Mouse (Mus musculus) layer of hippocampus, adult 2 months (tissue): ENCODE measurements around the gene Comt. TPM values are rescaled to one million over a fixed set of nuclear protein-coding genes. Genes with fewer than 3 reads are reported as not detected.

Source experiments
- DNase-seq, 2 experiments: peaks; one replicate each; pipeline ENCODE4 v3.0.0; 2022; ENCODE audit warnings: low spot score in 2 of 2
- H3K27ac ChIP-seq: fragments of 200-600 bp; 2 replicates; pipeline ENCODE4 v1.8.1; 2022
- H3K4me3 ChIP-seq: fragments of 200-600 bp; 2 replicates; pipeline ENCODE4 v1.8.1; 2022; ENCODE audit warnings: mild to moderate bottlenecking
- CTCF ChIP-seq: fragments of 200-600 bp; conservative IDR thresholded peaks from 2 replicates; pipeline ENCODE4 v1.8.1; 2022; ENCODE audit warnings: antibody characterized with exemption, mild to moderate bottlenecking, moderate library complexity
- long read RNA-seq, 2 experiments: library from polyadenylated mRNA; stranded (forward); transcript quantifications; one replicate each; pipeline ENCODE4 v2.0.0; 2021; ENCODE audit warnings: borderline mapping rate in 2 of 2
- total RNA-seq, 2 experiments: library from RNA; stranded (reverse); gene quantifications; 2 replicates each; pipeline ENCODE4 v1.2.3; 2021

Gene Comt
- total RNA-seq = 10 to 100 TPM; 74.6 to 75.1 TPM
- long read RNA-seq, experiment 1, transcript Comt-201 (6 exons, 1,397 nt) = minor isoform, 9 of 33 reads
- long read RNA-seq, experiment 1, transcript Comt-202 (5 exons, 1,866 nt) = major isoform, 13 of 33 reads
- long read RNA-seq, experiment 1, partial matches to known transcripts = 9 of 33 reads
- long read RNA-seq, experiment 1, other reads (novel, unspliced or antisense) = 2 of 33 reads
- long read RNA-seq, experiment 2, transcript Comt-202 (5 exons, 1,866 nt) = major isoform, 26 of 45 reads
- long read RNA-seq, experiment 2, transcript Comt-201 (6 exons, 1,397 nt) = minor isoform, 14 of 45 reads
- long read RNA-seq, experiment 2, partial matches to known transcripts = 2 of 45 reads
- long read RNA-seq, experiment 2, other reads (novel, unspliced or antisense) = 3 of 45 reads

DNA sequence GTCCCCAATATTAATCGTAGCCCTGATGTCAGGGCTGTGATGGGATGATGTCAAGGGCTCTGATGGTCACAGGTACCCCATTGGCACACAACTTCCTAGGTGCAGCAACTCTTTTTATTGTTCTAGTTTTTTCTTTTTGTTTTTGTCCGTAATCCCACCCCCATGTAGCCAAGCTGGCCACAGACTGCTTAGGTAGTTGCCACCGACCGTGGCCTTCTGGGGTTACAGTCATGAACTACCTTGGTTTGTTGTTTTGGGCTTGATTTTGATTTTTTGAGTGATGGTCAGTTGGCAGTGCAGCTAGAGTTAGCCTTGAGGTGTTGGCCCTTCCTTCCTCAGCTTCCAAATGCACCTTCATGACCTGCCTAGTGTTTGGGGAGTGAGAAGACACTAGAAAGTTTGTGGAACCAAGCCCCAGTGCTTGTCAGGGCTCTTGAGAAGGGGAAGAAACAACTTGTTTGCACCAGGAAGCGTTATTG is at the start of gene Comt:
Gene Comt (minus strand): TSS at position 51 of the 479 bp plus-strand sequence.
- Histone ChIP-seq H3K4me3 (peak within 1 kb of the TSS; percentile 80), H3K27ac (peak within 1 kb of the TSS; percentile 97)
- 0 out of 2 replicates have a peak, but pooled peaks have one; percentile 1 for TF ChIP-seq CTCF
- DNase-seq = no peak

GRCm38 (mm10) chr16:18474021-18474420 is 47.4 kb upstream of the Comt start:
- TF ChIP-seq CTCF = no peak
- Histone ChIP-seq H3K4me3 (no peak overlapping the region), H3K27ac (no peak overlapping the region)
- no peak for DNase-seq

GRCm38 (mm10) chr16:18472976-18473375 is 46.3 kb upstream of the Comt start:
- H3K4me3 ChIP-seq = no peak overlapping the region
- TF ChIP-seq CTCF = no peak
- no peak for DNase-seq
- H3K27ac ChIP-seq = no peak overlapping the region

- no peak for TF ChIP-seq CTCF
- H3K27ac ChIP-seq = no peak overlapping the region
- no peak overlapping the region for H3K4me3 ChIP-seq
- no peak for DNase-seq
These were observed 45.8 kb upstream of the Comt start for GRCm38 (mm10) chr16:18472416-18472815.

DNA sequence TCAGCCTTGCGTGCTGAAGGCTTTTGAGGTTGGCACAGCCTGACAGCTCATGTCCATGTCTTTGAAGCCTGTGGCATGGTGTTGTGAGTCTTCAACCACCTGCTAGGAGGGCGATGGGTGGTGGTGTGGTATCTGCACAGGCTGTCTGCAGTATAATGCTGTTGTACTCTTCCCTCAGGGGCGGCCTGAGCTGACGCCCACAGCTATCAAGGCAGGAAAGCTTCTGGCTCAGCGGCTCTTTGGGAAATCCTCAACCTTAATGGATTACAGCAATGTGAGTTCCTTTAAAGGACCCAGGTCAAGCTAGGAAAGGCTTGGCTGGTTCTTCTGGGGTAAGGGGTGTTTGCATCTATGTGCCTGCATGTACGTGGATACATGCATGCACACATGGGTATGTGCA is 45.3 kb upstream of the Comt start:
- no peak overlapping the region for H3K4me3 ChIP-seq
- TF ChIP-seq CTCF = no peak
- H3K27ac ChIP-seq = no peak overlapping the region
- no peak for DNase-seq

DNA sequence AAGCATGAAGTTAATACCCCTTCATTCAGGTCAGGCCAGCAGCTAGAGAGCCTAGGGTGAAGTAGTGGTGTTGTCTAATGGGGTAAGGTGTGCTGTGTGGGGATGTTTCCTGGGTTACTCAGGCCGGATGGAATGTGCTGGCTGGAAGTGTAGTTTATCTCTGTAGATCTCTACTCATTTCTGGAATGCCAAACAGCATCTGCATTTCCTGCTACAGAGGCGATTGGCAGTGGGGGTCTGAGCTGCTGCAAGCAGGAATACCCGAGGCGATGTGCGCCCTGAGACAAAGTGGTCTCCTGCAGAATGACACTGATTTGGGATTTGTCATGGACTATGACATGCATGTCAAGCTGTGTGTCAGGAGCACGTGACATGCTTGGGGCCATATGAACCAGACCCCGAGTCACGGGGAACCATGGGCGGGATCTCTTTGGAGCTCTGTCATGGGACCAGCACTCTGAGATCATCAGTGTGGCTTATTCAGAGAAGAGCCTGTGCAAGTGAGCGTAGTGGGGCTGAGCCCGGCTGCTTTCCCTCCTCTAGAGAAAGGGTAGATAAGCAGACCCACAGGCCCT is 44.8 kb upstream of the Comt start:
- TF ChIP-seq CTCF = no peak

GRCm38 (mm10) chr16:18470829-18471228 is 44.2 kb upstream of the Comt start:
- H3K4me3 ChIP-seq = no peak overlapping the region
- H3K27ac ChIP-seq = no peak overlapping the region
- DNase-seq = no peak
- peak; percentile 42 for TF ChIP-seq CTCF

More for the DNA sequence above, 44.8 kb upstream of the Comt start:
- Histone ChIP-seq H3K27ac (no peak overlapping the region), H3K4me3 (no peak overlapping the region)
- DNase-seq = no peak

DNA sequence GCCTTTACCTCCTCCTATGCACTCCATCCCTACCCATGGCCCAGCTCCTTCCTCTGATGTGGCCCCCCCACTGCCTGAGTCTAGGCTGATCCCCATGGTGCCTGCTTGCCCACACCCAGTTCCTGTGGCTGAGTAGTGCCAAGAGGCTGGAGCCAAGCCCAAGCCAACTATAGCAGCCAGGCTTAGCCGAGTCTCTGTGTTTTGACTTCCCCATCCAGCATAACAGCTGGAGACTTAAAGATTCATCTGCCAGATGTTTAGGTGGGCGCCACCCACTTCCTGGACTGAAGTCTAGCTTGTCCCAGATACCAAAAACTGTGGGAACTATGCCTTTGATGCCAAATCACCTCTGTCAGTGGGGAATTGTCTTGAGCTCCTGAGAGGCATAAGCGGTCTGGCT is 37.6 kb upstream of the Comt start:
- no peak for TF ChIP-seq CTCF
- no peak for DNase-seq
- no peak overlapping the region for H3K4me3 ChIP-seq
- H3K27ac ChIP-seq = peak overlapping the region; percentile 50

- DNase-seq = no peak
- TF ChIP-seq CTCF = no peak
- H3K4me3 ChIP-seq = no peak overlapping the region
- peak overlapping the region; percentile 50; the same call in 1 of the 2 replicates for H3K27ac ChIP-seq
These were observed 35.9 kb upstream of the Comt start for GRCm38 (mm10) chr16:18462598-18462997.

GRCm38 (mm10) chr16:18462031-18462430 is 35.4 kb upstream of the Comt start:
- no peak for TF ChIP-seq CTCF
- DNase-seq = no peak
- H3K4me3 ChIP-seq = no peak overlapping the region
- H3K27ac ChIP-seq = no peak overlapping the region

DNA sequence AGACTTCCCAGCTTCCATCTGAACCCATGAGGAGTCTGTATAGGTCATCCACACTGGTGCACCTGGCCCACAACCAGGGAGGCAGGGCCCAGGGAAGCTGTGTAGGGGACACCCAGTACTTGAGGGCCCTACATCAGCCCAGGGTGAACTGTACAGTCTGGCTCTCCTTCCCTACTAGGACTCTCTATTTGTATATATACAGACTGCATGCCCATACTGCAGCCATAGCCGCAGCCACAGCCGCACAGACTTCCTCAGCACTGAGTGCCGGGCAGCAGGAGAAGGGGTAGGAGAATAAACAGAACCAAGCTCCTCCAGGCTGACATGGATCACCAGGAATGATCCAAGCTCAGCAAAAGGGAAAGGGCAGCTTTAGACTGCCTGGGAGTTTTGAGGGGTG is 34.2 kb upstream of the Comt start:
- no peak for TF ChIP-seq CTCF
- H3K27ac ChIP-seq = no peak overlapping the region
- no peak for DNase-seq
- H3K4me3 ChIP-seq = no peak overlapping the region

GRCm38 (mm10) chr16:18459955-18460370 is 33.3 kb upstream of the Comt start:
- H3K4me3 ChIP-seq = no peak overlapping the region
- no peak for TF ChIP-seq CTCF
- peak overlapping the region; percentile 24; the same call in 1 of the 2 replicates for H3K27ac ChIP-seq
- no peak for DNase-seq

GRCm38 (mm10) chr16:18459335-18459954 is 32.8 kb upstream of the Comt start:
- H3K4me3 ChIP-seq = no peak overlapping the region

More at GRCm38 (mm10) chr16:18459335-18459954, 32.8 kb upstream of the Comt start:
- no peak for DNase-seq
- no peak for TF ChIP-seq CTCF
- peak overlapping the region; percentile 24 for H3K27ac ChIP-seq
